Mouse (Mus musculus): Measurements from ENCODE around the gene Ptk7. TPM values are rescaled to one million over a fixed set of nuclear protein-coding genes. Genes with fewer than 3 reads are reported as not detected.
A peak's percentile ranks its signal among the peaks of the same experiment; 100 is the strongest.

Gene Ptk7
- total and polyA plus RNA-seq, 2 experiments from 2014 or later, result 22.5 to 62.6 TPM

DNA sequence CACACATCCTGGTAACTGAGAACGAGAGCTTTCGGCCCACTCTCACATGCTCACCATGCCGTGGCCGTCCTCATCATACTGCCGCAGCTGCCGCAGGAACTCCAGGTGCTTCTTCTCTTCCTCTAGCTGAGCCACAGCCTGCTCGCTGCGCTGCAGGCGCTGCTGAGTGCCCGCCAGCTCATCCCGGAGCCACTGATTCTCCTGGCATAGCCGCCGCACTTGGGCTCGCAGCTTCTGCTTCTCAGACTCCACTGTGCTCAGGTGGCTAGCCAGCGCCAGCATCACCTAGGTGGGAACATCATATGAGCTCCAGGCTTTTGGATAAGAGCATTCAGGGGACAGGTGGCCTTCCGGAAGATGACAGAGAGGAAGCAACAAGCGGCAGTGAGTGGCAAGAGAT is 12.8 kb upstream of the Ptk7 start:
- Histone ChIP-seq H3K4me1 (ENCODE audit: insufficient read depth, low read length) (peaks cover 9% of the 10 kb centered on the region; the same call in 1 of the 2 replicates), H3K4me3 (ENCODE audit: low read depth, low read length) (no peak overlapping the region), H3K27me3 (ENCODE audit: insufficient read depth, low read length) (no peaks in the 10 kb centered on the region), H3K9ac (replicated peaks; ENCODE audit: low read length, poor library complexity, severe bottlenecking) (no peak overlapping the region), H3K9me3 (ENCODE audit: low read length) (no peaks in the 10 kb centered on the region), H3K36me3 (ENCODE audit: insufficient read depth, low read length) (peaks cover 31% of the 10 kb centered on the region), H3K27ac (ENCODE audit: low read depth, low read length) (no peak overlapping the region), H3K4me2 (ENCODE audit: low read depth, low read length, poor library complexity, severe bottlenecking) (no peak overlapping the region)
- TF ChIP-seq CTCF (IDR thresholded peaks at IDR 0.05), result no peak
- ATAC-seq (ENCODE audit: low FRiP score) (no peak), DNase-seq (ENCODE audit: low spot score) (no peak)
- WGBS, result 92% methylated on average over 17 of the region's 17 CpGs

DNA sequence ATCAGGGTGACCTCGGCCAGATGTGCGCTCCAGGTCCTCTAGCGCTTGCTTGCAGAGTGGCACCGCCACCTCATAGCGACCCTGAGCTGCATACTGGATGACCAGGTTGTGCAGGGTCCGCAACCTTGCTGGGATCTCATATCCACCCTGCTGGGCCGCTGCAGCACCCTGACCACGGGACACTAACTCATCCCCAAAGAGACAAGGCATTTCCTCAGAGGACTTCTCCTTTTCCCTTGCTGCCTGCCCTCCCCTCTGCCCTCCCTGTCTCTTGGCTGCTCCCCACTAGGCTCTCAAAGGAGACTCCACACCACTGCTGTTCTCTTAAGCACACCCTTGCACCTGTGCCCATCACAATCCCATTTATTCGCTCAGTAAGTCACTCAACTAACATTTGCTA is 10.6 kb upstream of the Ptk7 start:
- DNase-seq (ENCODE audit: low spot score) (no peak), ATAC-seq (ENCODE audit: low FRiP score) (no peak)
- H3K9me3 ChIP-seq (ENCODE audit: low read length), result no peaks in the 10 kb centered on the region
- H3K9ac ChIP-seq (replicated peaks; ENCODE audit: low read length, poor library complexity, severe bottlenecking), result no peak overlapping the region
- 78% methylated on average over 9 of the region's 9 CpGs for WGBS
- H3K27me3 ChIP-seq (ENCODE audit: insufficient read depth, low read length), result no peaks in the 10 kb centered on the region
- no peak overlapping the region for H3K4me2 ChIP-seq (ENCODE audit: low read depth, low read length, poor library complexity, severe bottlenecking)
- no peak overlapping the region for H3K4me3 ChIP-seq (ENCODE audit: low read depth, low read length)
- peaks cover 40% of the 10 kb centered on the region for H3K36me3 ChIP-seq (ENCODE audit: insufficient read depth, low read length)
- peaks cover 7% of the 10 kb centered on the region; the same call in 1 of the 2 replicates for H3K4me1 ChIP-seq (ENCODE audit: insufficient read depth, low read length)
- no peak overlapping the region for H3K27ac ChIP-seq (ENCODE audit: low read depth, low read length)
- no peak for TF ChIP-seq CTCF (IDR thresholded peaks at IDR 0.05)

DNA sequence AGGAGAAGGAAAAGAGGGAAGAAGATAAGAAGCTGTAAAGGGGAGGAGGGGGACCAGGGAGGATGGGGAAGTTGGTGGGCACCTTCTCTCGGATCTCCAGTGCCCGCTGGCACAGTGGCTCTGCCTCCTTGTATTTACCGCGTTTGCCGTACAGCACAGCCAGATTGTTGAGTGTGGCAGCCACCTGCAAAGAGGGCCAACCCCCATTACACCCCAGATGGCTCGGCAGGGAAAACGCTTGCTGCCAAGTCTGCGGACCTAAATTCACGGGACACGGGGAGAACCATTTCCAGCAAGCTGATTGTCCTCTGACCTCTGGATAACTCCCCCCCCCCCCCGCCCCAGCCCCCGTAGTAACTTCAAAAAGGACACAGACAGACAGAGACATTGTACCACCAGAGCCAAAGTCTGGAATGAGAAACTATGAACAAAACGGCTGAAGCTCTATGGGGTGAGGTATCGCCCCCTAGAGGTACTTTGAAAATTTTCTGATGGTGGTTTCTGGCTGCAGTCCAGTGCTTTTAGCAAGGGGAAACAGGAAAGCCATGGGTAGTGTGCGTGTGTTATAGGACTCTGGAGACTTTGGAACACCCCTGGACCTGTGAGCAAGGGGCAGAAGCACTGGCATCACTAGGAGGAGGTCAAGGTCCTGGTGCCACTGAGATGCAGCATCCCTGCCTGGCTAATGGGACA is 7.7 kb upstream of the Ptk7 start:
- no peak overlapping the region for H3K27ac ChIP-seq (ENCODE audit: low read depth, low read length)
- ATAC-seq (ENCODE audit: low FRiP score), result peak; percentile 24; the same call in 1 of the 2 replicates

DNA sequence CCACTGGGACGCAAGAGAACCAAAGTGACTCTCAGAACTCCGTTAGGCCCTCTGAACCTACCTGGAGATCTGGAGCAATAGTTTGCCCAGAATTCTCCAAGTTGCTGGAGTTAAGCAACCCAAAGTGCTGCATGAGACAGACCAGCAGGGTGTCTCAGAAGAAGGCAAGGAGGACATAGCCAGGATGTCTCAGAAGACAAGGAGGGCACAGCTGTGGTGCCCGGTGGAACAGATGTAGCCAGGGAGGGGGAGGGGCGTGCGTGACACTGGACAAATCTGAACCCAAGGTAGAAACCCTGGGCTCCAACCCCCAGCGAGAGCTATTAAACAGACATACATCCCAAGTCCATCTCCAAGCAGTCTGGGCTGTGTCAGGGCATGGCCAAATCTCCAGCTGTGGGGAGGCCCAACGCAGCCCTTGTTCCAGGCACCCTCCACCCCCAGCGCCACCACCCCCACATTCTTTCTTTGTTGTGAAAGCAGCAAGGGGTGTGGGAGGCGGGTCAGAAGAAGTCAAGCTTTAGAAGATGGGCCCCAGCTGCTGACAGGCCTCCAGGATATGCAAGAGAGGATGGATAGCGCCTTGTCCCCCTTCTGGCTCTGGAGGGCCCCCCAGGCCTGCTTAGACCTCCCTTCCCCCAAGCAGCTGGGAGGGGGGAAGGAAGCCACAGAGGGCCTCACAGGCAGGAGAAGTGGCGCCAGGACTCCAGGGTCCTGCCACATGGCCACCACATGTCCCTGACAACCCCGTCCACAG is 559 bp upstream of the Ptk7 start:
- H3K36me3 ChIP-seq (ENCODE audit: insufficient read depth, low read length), result peaks cover 19% of the 10 kb centered on the region
- peak overlapping the region; percentile 72; the same call in 1 of the 2 replicates for H3K9ac ChIP-seq (replicated peaks; ENCODE audit: low read length, poor library complexity, severe bottlenecking)
- DNase-seq (ENCODE audit: low spot score) (peak; percentile 40), ATAC-seq (ENCODE audit: low FRiP score) (peak; percentile 59)
- no peaks in the 10 kb centered on the region for H3K27me3 ChIP-seq (ENCODE audit: insufficient read depth, low read length)
- H3K27ac ChIP-seq (ENCODE audit: low read depth, low read length), result peak overlapping the region; percentile 64
- peak; percentile 13; the same call in 1 of the 2 replicates for TF ChIP-seq CTCF (IDR thresholded peaks at IDR 0.05)
- H3K4me2 ChIP-seq (ENCODE audit: low read depth, low read length, poor library complexity, severe bottlenecking), result peak overlapping the region; percentile 59
- H3K4me1 ChIP-seq (ENCODE audit: insufficient read depth, low read length), result peaks cover 14% of the 10 kb centered on the region; the same call in 1 of the 2 replicates
- peak overlapping the region; percentile 95 for H3K4me3 ChIP-seq (ENCODE audit: low read depth, low read length)
- no peaks in the 10 kb centered on the region for H3K9me3 ChIP-seq (ENCODE audit: low read length)
- 13% methylated on average over 12 of the region's 12 CpGs for WGBS

More for the DNA sequence above, 7.7 kb upstream of the Ptk7 start:
- DNase-seq (ENCODE audit: low spot score), result peak; percentile 89
- peak; percentile 85 for TF ChIP-seq CTCF (IDR thresholded peaks at IDR 0.05)
- Histone ChIP-seq H3K27me3 (ENCODE audit: insufficient read depth, low read length) (no peaks in the 10 kb centered on the region), H3K4me3 (ENCODE audit: low read depth, low read length) (no peak overlapping the region), H3K9ac (replicated peaks; ENCODE audit: low read length, poor library complexity, severe bottlenecking) (no peak overlapping the region), H3K9me3 (ENCODE audit: low read length) (no peaks in the 10 kb centered on the region), H3K4me1 (ENCODE audit: insufficient read depth, low read length) (no peaks in the 10 kb centered on the region), H3K4me2 (ENCODE audit: low read depth, low read length, poor library complexity, severe bottlenecking) (peak overlapping the region; percentile 5; the same call in 1 of the 2 replicates), H3K36me3 (ENCODE audit: insufficient read depth, low read length) (peaks cover 53% of the 10 kb centered on the region)
- WGBS, result 27% methylated on average over 15 of the region's 15 CpGs

DNA sequence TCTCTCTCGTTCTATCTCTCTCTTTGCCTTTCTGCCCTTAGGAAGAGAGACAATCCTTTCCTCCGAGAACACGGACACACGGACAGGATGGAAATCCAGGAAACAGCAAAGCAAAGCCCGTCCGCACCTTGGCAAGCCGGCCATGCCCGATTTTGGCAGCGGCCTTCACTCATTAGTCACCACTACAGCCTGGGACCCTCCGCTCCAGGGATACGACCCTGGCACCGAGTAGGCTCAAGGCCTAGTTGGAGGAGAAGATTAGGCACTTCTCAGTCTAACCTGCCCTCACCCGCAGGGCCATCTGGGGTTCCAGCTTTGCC is 873 bp downstream of the Ptk7 start:
- Histone ChIP-seq H3K27me3 (ENCODE audit: insufficient read depth, low read length) (no peaks in the 10 kb centered on the region), H3K36me3 (ENCODE audit: insufficient read depth, low read length) (peaks cover 16% of the 10 kb centered on the region), H3K4me1 (ENCODE audit: insufficient read depth, low read length) (peaks cover 14% of the 10 kb centered on the region; the same call in 1 of the 2 replicates), H3K9me3 (ENCODE audit: low read length) (no peaks in the 10 kb centered on the region), H3K4me2 (ENCODE audit: low read depth, low read length, poor library complexity, severe bottlenecking) (peak overlapping the region; percentile 59), H3K4me3 (ENCODE audit: low read depth, low read length) (peak overlapping the region; percentile 95), H3K9ac (replicated peaks; ENCODE audit: low read length, poor library complexity, severe bottlenecking) (peak overlapping the region; percentile 72), H3K27ac (ENCODE audit: low read depth, low read length) (peak overlapping the region; percentile 84; the same call in 1 of the 2 replicates)
- DNase-seq (ENCODE audit: low spot score), result peak; percentile 41
- peak; percentile 11; the same call in 1 of the 2 replicates for ATAC-seq (ENCODE audit: low FRiP score)
- WGBS, result under 1% methylated on average over 12 of the region's 13 CpGs
- no peak for TF ChIP-seq CTCF (IDR thresholded peaks at IDR 0.05)

DNA sequence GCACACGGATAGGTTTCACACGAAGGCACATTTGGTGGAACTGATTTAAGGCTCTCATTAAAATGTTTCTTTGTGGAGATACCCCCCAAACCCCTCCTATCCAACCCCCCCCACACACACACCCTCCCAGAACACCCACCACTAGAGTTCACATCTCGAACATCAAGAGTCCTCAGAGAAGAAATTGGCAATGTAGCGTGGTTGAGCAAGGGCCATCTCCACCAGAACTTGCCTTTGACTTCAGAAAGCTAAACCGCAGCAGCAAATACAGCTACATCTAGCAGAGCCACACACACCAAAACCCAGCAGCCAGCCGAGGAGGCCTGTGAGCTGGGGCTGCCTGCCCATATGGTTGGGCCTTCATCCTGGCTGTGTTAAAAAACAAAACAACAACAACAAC is 1.9 kb downstream of the Ptk7 start:
- no peak for TF ChIP-seq CTCF (IDR thresholded peaks at IDR 0.05)
- H3K27me3 ChIP-seq (ENCODE audit: insufficient read depth, low read length), result no peaks in the 10 kb centered on the region
- H3K4me3 ChIP-seq (ENCODE audit: low read depth, low read length), result peak overlapping the region; percentile 95
- H3K9ac ChIP-seq (replicated peaks; ENCODE audit: low read length, poor library complexity, severe bottlenecking), result 0 out of 2 replicates have a peak overlapping the region, but pooled peaks have one; percentile 72
- H3K9me3 ChIP-seq (ENCODE audit: low read length), result no peaks in the 10 kb centered on the region
- no peak overlapping the region for H3K27ac ChIP-seq (ENCODE audit: low read depth, low read length)
- peaks cover 7% of the 10 kb centered on the region; the same call in 1 of the 2 replicates for H3K36me3 ChIP-seq (ENCODE audit: insufficient read depth, low read length)
- peaks cover 14% of the 10 kb centered on the region; the same call in 1 of the 2 replicates for H3K4me1 ChIP-seq (ENCODE audit: insufficient read depth, low read length)
- ATAC-seq (ENCODE audit: low FRiP score) (no peak), DNase-seq (ENCODE audit: low spot score) (no peak)
- H3K4me2 ChIP-seq (ENCODE audit: low read depth, low read length, poor library complexity, severe bottlenecking), result peak overlapping the region; percentile 59
- 71% methylated on average over 6 of the region's 6 CpGs for WGBS
